Mouse (Mus musculus) heart, adult 2 months (tissue): Measurements from ENCODE around the gene Gm14214. TPM values are rescaled to one million over a fixed set of nuclear protein-coding genes. Genes with fewer than 3 reads are reported as not detected.

Experiments used
- DNase-seq, 2 experiments: peaks; one replicate each; pipeline ENCODE4 v3.0.0; 2021
- H3K27ac ChIP-seq: fragments of 200-600 bp; 2 replicates; pipeline ENCODE4 v1.8.1; 2022
- H3K27me3 ChIP-seq: fragments of 200-500 bp; 2 replicates; pipeline ENCODE4 v1.6.1; 2012; ENCODE audit warnings: mild to moderate bottlenecking, low read length, inconsistent platforms, mixed read lengths; ENCODE audit not compliant: control insufficient read depth, insufficient read depth
- H3K36me3 ChIP-seq: fragments of 200-500 bp; 2 replicates; pipeline ENCODE4 v1.6.1; 2012; ENCODE audit warnings: low read length, inconsistent platforms; ENCODE audit not compliant: control insufficient read depth, insufficient read depth
- H3K4me1 ChIP-seq: fragments of 200-500 bp; 2 replicates; pipeline ENCODE4 v1.6.1; 2011; ENCODE audit warnings: low read length; ENCODE audit not compliant: control insufficient read depth, insufficient read depth
- H3K4me3 ChIP-seq: fragments of 200-600 bp; 2 replicates; pipeline ENCODE4 v1.8.1; 2022
- H3K79me2 ChIP-seq: fragments of 200-500 bp; replicated peaks from 2 replicates; pipeline ENCODE4 v1.6.1; 2012; ENCODE audit warnings: mild to moderate bottlenecking, inconsistent platforms, low read length, moderate library complexity, mixed read lengths; ENCODE audit not compliant: control insufficient read depth, insufficient read depth
- H3K9ac ChIP-seq: fragments of 200-500 bp; 2 replicates; pipeline ENCODE4 v1.6.1; 2012; ENCODE audit warnings: low read depth, mild to moderate bottlenecking, control low read depth, inconsistent platforms, low read length, mixed read lengths
- CTCF ChIP-seq: fragments of 200-600 bp; IDR thresholded peaks from 2 replicates; pipeline ENCODE4 v1.8.1; 2022; ENCODE audit warnings: antibody characterized with exemption, mild to moderate bottlenecking, moderate library complexity
- EP300 ChIP-seq: fragments of 200-500 bp; IDR thresholded peaks from 2 replicates; pipeline ENCODE4 v1.6.1; 2011; ENCODE audit warnings: low read depth, low read length, control low read depth; ENCODE audit not compliant: insufficient read depth
- POLR2A ChIP-seq: fragments of 200-500 bp; IDR thresholded peaks from 2 replicates; pipeline ENCODE4 v1.6.1; 2011; ENCODE audit warnings: mild to moderate bottlenecking, low read depth, low read length, control low read depth; ENCODE audit not compliant: insufficient read depth
- WGBS: fragments of 180-500 bp; shearing (Covaris S2); methylation state at CpG from one replicate; pipeline ENCODE4 v1.1.7; 2018; 5-methylcytosine and 5-hydroxymethylcytosine counted together
- intact Hi-C: fragments of 180-260 bp; cut with DNase I; formaldehyde crosslinking; loops from one replicate; pipeline ENCODE4 v1.15.1; 2025
- polyA plus RNA-seq: library from polyadenylated mRNA; depleted of rRNA; stranded (reverse); fragments of >200 nt; gene quantifications from 2 replicates; pipeline ENCODE4 v1.2.3, GENCODE M21; 2012
- total RNA-seq, 2 experiments: library from RNA; stranded (reverse); gene quantifications; 2 replicates each; pipeline ENCODE4 v1.2.3; 2021

The Gm14214 gene
- total and polyA plus RNA-seq, 3 experiments, result not detected

DNA sequence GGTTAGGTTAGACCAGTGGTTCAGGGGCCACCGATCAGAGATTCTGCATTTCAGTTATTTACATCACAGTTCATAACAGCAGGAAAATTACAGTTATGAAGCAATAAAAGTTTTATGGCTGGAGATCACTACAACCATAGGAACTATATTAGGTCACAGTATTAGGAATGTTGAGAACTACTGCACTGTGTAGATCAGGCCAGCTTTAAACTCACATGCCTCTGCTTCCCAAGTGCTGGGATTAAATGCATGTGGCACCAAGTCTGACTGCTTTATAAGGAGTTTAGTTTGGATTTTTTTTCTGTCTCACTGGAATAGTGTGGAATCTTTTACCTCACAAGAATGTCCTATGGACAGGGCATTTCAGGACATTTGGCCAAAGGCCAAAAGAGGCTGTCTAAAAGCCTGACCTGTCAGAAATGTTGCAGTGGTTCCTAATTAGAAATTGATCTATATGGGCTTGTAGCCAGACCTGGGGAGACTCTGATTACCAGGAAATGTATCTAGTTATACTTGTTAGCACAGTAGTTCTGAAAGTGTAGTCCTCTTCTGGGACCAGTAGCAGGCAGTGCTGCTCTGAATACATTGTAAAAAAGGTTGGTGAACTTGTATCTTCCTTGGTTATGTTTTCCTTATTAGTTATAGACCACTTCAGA lies 39.4 kb upstream of the Gm14214 start:
- 72% methylated on average over 1 of the region's 1 CpGs for WGBS
- Histone ChIP-seq H3K9ac (no peak overlapping the region), H3K4me3 (no peak overlapping the region), H3K36me3 (peaks cover 39% of the 10 kb centered on the region), H3K27ac (peak overlapping the region; percentile 42), H3K4me1 (peaks cover 11% of the 10 kb centered on the region), H3K27me3 (no peaks in the 10 kb centered on the region), H3K79me2 (peaks cover 7% of the 10 kb centered on the region)
- DNase-seq, result no peak
- intact Hi-C loops, result no loop called here
- TF ChIP-seq CTCF (peak; percentile 59), EP300 (no peak), POLR2A (no peak)

DNA sequence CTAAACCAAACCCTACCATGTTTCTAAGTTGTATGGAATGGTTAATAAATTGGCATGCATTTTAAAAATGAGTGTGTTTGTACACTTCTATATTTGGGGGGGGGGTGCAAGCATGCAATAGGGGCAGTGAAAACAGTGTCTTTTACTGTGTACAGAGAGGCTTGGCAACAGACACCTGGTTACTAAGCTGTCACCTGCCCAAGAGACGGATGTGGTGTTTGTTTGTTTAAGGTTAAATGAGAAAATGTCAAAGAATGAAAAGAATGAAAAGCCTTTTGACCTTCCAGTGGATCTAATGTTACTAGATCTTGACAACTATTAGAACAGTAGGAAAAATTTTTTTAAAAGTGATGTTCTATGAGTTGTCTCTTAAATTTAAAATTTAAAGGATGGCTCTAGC lies 37.9 kb upstream of the Gm14214 start:
- Histone ChIP-seq H3K9ac (no peak overlapping the region), H3K79me2 (peaks cover 8% of the 10 kb centered on the region), H3K4me1 (peaks cover 11% of the 10 kb centered on the region), H3K36me3 (peaks cover 42% of the 10 kb centered on the region), H3K4me3 (no peak overlapping the region), H3K27me3 (no peaks in the 10 kb centered on the region), H3K27ac (no peak overlapping the region)
- 44% methylated on average over 1 of the region's 1 CpGs for WGBS
- intact Hi-C loops, result loop anchor here (2.0 kb wide), 1 partner anchor 15 kb away; no protein-coding TSS in a partner anchor
- DNase-seq, result no peak
- no peak for TF ChIP-seq POLR2A
- TF ChIP-seq CTCF, result no peak
- no peak for TF ChIP-seq EP300

DNA sequence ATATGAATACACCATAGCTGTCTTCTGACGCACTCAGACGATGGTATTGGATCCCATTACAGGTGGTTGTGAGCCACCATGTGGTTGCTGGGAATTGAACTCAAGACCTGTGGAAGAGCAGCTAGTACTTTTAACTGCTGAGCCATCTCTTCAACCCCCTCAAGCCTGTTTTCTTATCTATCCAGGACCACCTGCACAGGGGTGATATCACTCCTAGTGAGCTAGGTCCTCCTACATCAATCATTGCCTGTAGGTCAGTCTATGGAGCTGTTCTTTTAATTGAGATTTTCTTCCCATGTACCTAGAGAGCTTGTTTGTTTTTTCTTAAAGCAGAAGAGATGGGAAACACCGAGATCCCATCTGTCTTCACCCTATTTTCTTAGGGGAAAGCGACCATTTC lies 34.0 kb upstream of the Gm14214 start:
- DNase-seq, result no peak
- peaks cover 6% of the 10 kb centered on the region for H3K4me1 ChIP-seq
- intact Hi-C loops, result no loop called here

DNA sequence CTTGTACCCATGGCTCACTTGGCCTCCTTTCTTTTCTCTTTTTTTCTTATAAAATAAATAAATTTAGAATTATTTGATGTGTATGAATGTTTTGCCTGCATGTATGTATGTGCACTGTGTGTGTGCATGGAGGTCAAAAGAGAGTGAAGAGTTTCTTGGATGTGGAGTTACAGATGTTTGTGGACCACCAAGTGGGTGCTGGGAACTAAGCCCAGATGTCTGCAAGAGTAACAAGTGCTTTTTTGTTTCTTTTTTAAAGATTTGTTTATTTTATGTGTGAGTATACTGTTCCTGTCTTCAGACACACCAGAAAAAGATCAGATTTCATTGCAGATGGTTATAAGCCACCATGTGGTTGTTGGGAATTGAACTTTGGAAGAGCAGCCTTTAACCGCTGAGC lies 33.5 kb upstream of the Gm14214 start:
- Histone ChIP-seq H3K36me3 (peaks cover 21% of the 10 kb centered on the region), H3K27ac (no peak overlapping the region), H3K79me2 (peaks cover 6% of the 10 kb centered on the region), H3K4me3 (no peak overlapping the region), H3K9ac (no peak overlapping the region), H3K27me3 (no peaks in the 10 kb centered on the region), H3K4me1 (peaks cover 6% of the 10 kb centered on the region)
- no peak for TF ChIP-seq CTCF
- TF ChIP-seq POLR2A, result no peak
- no peak for TF ChIP-seq EP300
- intact Hi-C loops, result no loop called here
- DNase-seq, result no peak
- 86% methylated on average over 1 of the region's 1 CpGs for WGBS

More for the DNA sequence above, 34.0 kb upstream of the Gm14214 start:
- TF ChIP-seq POLR2A (no peak), CTCF (no peak), EP300 (no peak)
- no peak overlapping the region for H3K4me3 ChIP-seq
- WGBS, result 81% methylated on average over 4 of the region's 4 CpGs
- H3K36me3 ChIP-seq, result peaks cover 26% of the 10 kb centered on the region
- peaks cover 6% of the 10 kb centered on the region for H3K79me2 ChIP-seq
- H3K27me3 ChIP-seq, result no peaks in the 10 kb centered on the region
- H3K9ac ChIP-seq, result no peak overlapping the region
- H3K27ac ChIP-seq, result no peak overlapping the region

- TF ChIP-seq CTCF (no peak), POLR2A (no peak), EP300 (no peak)
- Histone ChIP-seq H3K9ac (peak overlapping the region; percentile 95), H3K27ac (peak overlapping the region; percentile 99), H3K27me3 (no peaks in the 10 kb centered on the region), H3K36me3 (peaks cover 30% of the 10 kb centered on the region), H3K4me1 (peaks cover 12% of the 10 kb centered on the region), H3K4me3 (peak overlapping the region; percentile 98), H3K79me2 (peaks cover 6% of the 10 kb centered on the region)
- WGBS, result 1% methylated on average over 64 of the region's 67 CpGs
- intact Hi-C loops, result loop anchor here (2.0 to 10.0 kb wide), 7 partner anchors 15 to 357 kb away; partner anchors contain the start of genes Cbfa2t2 and Eif2s2
- peak; percentile 90 to 91 for DNase-seq
Observed at GRCm38 (mm10) chr2:154791661-154792642, 22.1 kb upstream of the Gm14214 start.
